Mouse (Mus musculus): ENCODE measurements around the gene Lama2.
"Not testable (repeated sequence)": the region's sequence is repeated elsewhere in the genome, so short reads cannot be mapped to it uniquely, and the experiment has no call there.

The Lama2 gene

DNA sequence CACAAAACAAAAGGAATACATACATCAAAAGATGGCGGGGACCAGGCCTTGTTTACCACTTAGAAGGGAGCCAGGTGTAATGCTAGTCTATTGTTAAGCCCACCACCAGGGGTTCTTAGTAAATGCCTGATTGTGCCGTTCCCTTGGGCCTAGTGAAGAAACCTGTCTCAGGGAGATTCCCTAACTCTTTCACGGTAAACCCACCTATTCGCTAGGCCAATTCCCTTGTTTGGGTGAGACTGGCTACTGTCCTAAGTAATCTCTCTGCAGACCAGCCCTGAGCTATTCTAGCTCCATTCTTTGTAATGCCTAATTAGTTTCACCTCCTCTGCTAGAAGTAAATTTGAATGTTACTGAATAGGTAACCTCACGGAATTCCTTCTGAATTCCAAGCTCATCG is 683.5 kb downstream of the Lama2 start:
- not testable (repeated sequence) for DNase-seq (ENCODE audit: low spot score in 2 of 2)

All from left cerebral cortex, adult 9 months (tissue).